Mouse (Mus musculus) kidney, postnatal 10 days (tissue): Measurements from ENCODE around the gene Adar.

Experiments used
- DNase-seq: peaks from one replicate; pipeline ENCODE4 v3.0.0; 2021; ENCODE audit warnings: mixed read lengths

Gene Adar

GRCm38 (mm10) chr3:89714359-89715206 is at the start of gene Adar:
TSS of gene Adar (plus strand) at chr3:89715022.
- DNase-seq: peak; percentile 88

DNA sequence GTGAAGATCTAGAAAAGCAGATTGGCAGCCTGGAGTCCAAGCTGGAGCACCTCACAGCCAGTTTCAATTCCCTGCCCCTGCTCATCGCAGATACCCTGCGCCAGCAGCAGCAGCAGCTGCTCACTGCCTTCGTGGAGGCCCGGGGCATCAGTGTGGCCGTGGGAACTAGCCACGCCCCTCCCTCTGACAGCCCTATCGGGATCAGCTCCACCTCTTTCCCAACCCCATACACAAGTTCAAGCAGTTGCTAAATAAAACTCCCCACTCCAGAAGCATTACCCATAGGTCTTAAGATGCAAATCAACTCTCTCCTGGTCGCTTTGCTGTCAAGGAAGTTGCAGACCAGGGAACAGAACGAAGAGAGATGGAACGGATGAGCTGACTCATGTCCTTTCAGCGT is 47.7 kb upstream of the Adar start:
- no peak for DNase-seq

DNA sequence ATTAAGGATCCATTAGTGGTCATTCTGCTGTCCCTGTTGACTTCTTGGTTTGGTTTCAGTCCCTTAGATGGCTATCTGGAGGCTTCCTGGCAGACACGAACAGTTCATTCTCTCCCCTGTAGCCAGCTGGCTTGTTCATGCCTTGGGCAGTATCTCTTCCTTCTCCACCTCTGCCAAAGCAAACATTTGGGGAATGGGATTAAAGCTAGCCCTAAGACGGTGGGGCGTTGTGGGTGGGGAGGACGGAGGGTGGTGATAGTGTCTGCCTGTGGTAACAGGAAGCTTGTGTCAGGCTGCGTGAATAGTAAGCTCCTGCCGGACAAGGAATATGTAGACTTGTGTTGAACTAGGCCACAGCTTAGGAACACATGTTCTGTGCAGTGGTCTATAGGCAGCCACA is 43.5 kb upstream of the Adar start:
- DNase-seq: peak; percentile 22

DNA sequence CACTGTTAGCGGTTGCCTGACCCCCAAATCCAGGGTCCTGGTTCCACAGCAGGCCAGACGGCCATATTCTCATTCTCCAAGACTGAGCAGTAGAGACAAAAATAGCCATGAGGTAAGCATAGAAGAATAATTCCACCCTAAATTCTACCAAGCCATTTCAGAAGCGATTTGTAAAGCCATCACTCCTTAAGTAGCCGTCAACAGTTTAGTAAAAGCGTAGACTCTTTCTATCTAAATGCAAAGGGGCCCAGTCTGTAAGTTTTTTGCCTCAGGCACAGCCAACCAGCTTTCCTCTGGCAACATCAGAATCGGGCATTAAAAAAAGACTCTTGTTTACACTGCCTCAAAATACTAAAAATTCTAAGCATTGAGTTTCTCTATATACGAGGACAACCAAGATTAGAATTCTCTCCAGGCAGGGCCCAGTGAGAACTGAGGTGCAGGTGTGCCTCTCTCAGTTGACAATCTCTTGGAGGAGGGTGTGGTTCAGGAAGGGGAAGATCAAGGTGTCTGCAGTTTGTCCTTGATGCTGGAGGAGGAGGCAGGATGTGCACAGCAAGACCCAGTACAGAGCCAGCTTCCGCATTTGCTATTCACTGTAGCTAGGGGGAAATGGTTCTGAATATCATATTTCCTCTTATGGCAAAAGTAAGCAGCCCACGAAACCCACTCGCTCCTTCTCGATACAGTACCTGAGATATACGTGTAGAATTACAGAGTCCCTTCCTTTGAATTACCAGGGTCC is 42.1 kb upstream of the Adar start:
- no peak for DNase-seq

DNA sequence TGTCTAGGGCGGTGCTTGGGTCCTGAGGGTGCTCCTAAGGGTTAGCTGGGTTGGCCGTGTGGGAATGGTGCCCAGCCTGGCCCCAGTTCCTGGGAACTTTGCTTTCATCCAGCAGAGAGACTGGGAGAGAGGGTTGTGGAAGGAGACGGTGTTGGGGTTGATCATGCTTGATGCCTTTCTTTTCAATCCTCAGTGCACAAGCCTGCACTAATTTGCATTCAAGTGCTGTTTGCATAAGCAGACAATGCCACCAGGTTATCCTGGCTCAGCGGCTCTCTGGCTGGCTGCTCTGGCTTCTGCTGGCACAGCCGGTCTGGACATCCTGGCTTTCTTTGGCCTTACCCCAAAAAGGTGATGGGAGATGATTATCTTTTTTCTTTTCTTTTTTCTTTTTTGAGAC is 37.2 kb upstream of the Adar start:
- DNase-seq: no peak

- no peak for DNase-seq
These were observed 28.8 kb upstream of the Adar start for GRCm38 (mm10) chr3:89686031-89686430.

GRCm38 (mm10) chr3:89688694-89689581 is 25.9 kb upstream of the Adar start:
- peak; percentile 93 for DNase-seq

DNA sequence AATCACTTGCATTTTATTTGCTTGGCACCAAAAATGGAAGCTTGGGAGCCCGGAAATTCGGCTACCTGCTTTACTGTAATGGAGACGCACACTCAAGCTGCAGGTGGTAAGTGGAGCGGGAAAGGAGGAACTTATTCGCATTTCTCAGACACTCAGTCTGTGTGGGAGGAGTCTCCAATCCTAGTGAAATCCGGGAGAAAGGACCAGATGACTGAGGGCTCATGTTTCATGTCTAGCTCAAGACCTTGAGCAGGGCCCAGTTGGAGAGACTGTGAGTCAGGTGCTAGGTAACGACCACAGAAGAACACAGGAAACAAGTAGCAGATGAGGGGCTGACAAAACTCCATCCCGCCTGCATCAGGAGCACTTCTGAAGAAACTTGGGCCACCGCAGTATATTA is 23.0 kb upstream of the Adar start:
- DNase-seq: no peak

DNA sequence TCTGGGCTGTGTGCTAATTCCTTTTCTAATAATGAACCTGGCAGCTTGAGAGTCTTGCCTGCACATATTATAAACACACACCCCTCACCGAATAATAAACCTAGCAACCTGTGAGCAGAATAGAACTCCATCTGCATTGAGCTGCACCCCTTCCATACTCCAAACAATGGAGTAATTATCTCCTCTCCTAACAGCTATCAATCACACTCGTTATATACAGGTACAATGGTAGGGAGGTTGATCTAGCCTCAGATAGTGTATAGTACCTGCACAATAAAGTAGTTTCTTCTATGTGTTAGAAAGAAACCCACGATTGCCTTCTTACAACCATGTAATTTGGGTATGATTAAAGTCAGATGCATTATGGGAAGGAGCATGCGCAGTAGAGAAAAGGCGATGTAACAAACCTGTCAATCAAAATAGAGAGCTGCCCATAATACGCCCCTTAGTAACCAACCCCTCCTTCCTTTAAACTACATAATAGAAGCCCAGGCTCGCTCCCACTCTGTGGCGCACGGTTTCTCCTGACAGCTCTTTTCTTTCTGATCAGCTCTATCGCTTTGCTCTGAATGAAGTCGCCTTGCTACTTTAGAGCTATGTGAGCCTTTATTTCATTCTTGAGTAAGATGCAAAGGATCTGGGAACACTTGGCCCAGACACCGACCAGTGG is 18.5 kb upstream of the Adar start:
- no peak for DNase-seq

GRCm38 (mm10) chr3:89698958-89699357 is 15.9 kb upstream of the Adar start:
- no peak for DNase-seq

- DNase-seq: no peak
These were observed 14.4 kb upstream of the Adar start for GRCm38 (mm10) chr3:89700461-89700860.

DNA sequence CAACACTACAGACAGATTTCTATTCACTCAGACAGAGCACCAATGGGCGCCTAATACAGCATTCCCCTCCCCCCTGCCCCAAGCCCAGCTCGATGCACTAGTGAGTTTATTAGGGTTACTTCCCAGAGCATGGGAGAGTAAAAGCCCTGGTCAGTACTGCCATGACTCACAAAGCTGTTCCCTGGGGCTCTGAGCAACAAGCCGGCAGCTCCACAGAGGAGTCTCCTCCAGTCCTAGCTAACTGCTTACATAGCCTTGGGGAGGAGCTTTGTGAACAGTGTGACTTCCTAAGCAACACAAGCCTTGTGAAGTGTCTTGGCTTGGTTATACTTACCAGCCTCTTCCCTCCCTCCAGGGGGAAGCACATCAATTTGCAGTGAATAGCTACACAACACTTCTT is 11.2 kb upstream of the Adar start:
- DNase-seq: no peak

DNA sequence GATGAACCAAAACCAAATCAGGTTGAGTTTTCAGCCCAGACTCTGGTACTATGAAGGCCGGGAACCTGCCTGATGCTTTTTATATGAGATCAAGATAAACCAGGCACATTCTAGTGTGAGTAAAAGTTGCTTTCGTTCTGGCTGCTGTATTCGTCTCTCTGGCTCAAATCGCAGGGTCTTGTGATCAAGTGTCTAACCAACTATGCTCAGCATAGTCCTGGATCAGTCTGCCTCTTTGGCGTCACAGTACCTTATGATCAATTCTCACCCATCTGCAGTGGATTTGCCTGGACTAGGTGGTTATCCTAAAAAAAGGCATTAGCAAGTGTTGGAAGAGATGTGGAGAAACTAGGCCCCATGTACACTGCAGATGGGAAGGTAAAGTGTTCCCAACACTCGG is 10.8 kb upstream of the Adar start:
- no peak for DNase-seq

GRCm38 (mm10) chr3:89715207-89715966 is 565 bp downstream of the Adar start:
- DNase-seq: peak; percentile 60

DNA sequence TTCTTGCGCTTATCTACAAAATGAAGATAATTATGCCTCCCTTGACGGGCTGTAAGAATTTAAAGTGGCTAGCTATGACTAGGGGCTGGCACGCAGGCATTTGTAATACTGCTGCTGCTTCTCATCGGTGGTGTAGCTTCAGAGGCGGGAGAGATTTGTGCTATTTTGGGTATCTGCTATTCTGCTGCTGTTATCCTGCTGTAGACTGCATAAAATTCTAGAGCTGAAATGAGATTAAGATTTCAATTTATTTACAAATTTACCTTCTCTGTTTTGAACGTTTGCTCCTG is 1.1 kb downstream of the Adar start:
- DNase-seq: no peak

GRCm38 (mm10) chr3:89722032-89722431 is 7.2 kb downstream of the Adar start:
- no peak for DNase-seq

GRCm38 (mm10) chr3:89723400-89724084 is 8.7 kb downstream of the Adar start:
- no peak for DNase-seq

GRCm38 (mm10) chr3:89727028-89727427 is 12.2 kb downstream of the Adar start:
- DNase-seq: peak; percentile 63

- DNase-seq: no peak
These were observed 14.0 kb downstream of the Adar start for GRCm38 (mm10) chr3:89728848-89729247.

- peak; percentile 93 for DNase-seq
These were observed 15.8 kb downstream of the Adar start for GRCm38 (mm10) chr3:89730350-89731331.
